Mouse (Mus musculus) heart, postnatal 0 days (tissue): ENCODE results near the gene Sult5a1. TPM values are rescaled to one million over a fixed set of nuclear protein-coding genes. Genes with fewer than 3 reads are reported as not detected.
"Not testable (repeated sequence)": the region's sequence is repeated elsewhere in the genome, so short reads cannot be mapped to it uniquely, and the experiment has no call there.

Source experiments
- ATAC-seq: fragments of 200-750 bp; cut with Nextera tagmentation; 2 replicates; pipeline ENCODE4 v1.8.0; 2017; ENCODE audit warnings: low read depth, moderate number of reproducible peaks, moderate library complexity; ENCODE audit not compliant: insufficient read depth
- DNase-seq: peaks from one replicate; pipeline ENCODE4 v3.0.0-alpha.2; 2016; ENCODE audit warnings: low spot score
- H3K27ac ChIP-seq: fragments of 300-500 bp; sonication (generic); 2 replicates; pipeline ENCODE4 v1.5.1; 2014; ENCODE audit warnings: low read depth, mild to moderate bottlenecking
- H3K27me3 ChIP-seq: fragments of 300-500 bp; sonication (generic); 2 replicates; pipeline ENCODE4 v1.6.1; 2014; ENCODE audit warnings: low read length, mixed read lengths; ENCODE audit not compliant: control insufficient read depth, insufficient read depth
- H3K36me3 ChIP-seq: fragments of 300-500 bp; sonication (generic); replicated peaks from 2 replicates; pipeline ENCODE4 v1.6.1; 2014; ENCODE audit warnings: low read length, mixed read lengths; ENCODE audit not compliant: control insufficient read depth, insufficient read depth
- H3K4me1 ChIP-seq: fragments of 300-500 bp; sonication (generic); 2 replicates; pipeline ENCODE4 v1.6.1; 2014; ENCODE audit warnings: antibody characterized with exemption; ENCODE audit not compliant: control insufficient read depth, insufficient read depth
- H3K4me2 ChIP-seq: fragments of 300-500 bp; sonication (generic); 2 replicates; pipeline ENCODE4 v1.6.1; 2014; ENCODE audit warnings: low read depth, mild to moderate bottlenecking, low read length, moderate library complexity
- H3K4me3 ChIP-seq: fragments of 300-500 bp; sonication (generic); 2 replicates; pipeline ENCODE4 v1.5.1; 2014; ENCODE audit warnings: low read depth, low read length
- H3K9ac ChIP-seq: fragments of 300-500 bp; sonication (generic); replicated peaks from 2 replicates; pipeline ENCODE4 v1.6.1; 2014; ENCODE audit warnings: low read depth, low read length, mixed read lengths
- H3K9me3 ChIP-seq: fragments of 300-500 bp; sonication (generic); replicated peaks from 2 replicates; pipeline ENCODE4 v1.6.1; 2016; ENCODE audit warnings: low read length; ENCODE audit not compliant: control insufficient read depth
- CTCF ChIP-seq: IDR thresholded peaks from 2 replicates; pipeline ENCODE4 v1.5.1; 2016; ENCODE audit warnings: antibody characterized with exemption, control low read depth, low read depth
- EP300 ChIP-seq: IDR thresholded peaks from 2 replicates; pipeline ENCODE4 v1.6.1; 2016; ENCODE audit warnings: antibody characterized with exemption, low read depth
- WGBS: fragments of 180-500 bp; shearing (Covaris S2); extraction: QIAGEN DNeasy Blood & Tissue Kit; methylation state at CpG from one replicate; pipeline ENCODE4 v1.1.7; 2014; 5-methylcytosine and 5-hydroxymethylcytosine counted together
- polyA plus RNA-seq: library from polyadenylated mRNA; unstranded; fragments of >200 nt; fragmentation: Nextera tagmentation; extraction: Ambion mirVana; gene quantifications from 2 replicates; pipeline ENCODE4 v1.2.1, GENCODE M21; 2015
- total RNA-seq: library from RNA; depleted of rRNA; stranded (reverse); fragments of >200 nt; gene quantifications from 2 replicates; pipeline ENCODE4 v1.2.3, GENCODE M21; 2014; ENCODE audit warnings: low replicate concordance

The Sult5a1 gene
- total and polyA plus RNA-seq, 2 experiments from 2014 or later: 2.0 to 3.4 TPM

DNA sequence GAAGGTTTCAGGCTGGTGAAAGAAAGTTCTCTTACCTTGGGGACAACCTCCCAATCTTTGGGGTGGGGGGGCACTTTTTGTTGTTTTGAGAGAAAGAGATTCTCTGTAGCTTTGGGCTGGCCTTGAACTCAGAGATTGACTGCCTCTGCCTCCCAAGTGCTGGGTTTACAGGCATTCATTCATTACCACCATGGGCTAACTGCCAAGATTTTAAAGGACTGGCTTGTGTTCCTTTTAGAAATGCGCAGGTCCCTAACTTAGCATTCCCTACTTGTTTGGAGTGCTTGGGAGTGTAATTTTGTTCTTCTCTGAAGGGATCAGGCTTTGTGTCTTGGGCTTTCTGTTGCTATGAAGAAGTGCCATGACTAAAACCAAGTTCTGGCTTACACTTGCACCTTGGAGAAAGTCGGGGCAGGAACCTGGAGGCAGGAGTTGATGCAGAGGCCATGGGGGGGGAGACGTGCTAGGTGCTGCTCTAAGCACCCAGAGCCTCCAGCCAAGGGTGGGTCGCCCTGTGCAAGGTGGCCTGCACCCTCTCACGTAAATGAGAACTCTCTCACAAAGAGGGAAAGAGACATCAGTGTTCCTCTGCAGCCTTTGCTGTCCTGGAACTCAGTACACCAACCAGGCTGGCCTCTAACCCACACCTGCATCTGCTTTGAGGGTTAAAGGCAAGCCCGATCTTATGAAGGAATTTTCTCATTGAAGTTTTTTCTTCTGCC lies 53.9 kb downstream of the Sult5a1 start:
- Histone ChIP-seq H3K9ac (no peak overlapping the region; the same call in 1 of the 2 replicates), H3K9me3 (no peaks in the 10 kb centered on the region)
- WGBS: 75% methylated on average over 6 of the region's 6 CpGs

DNA sequence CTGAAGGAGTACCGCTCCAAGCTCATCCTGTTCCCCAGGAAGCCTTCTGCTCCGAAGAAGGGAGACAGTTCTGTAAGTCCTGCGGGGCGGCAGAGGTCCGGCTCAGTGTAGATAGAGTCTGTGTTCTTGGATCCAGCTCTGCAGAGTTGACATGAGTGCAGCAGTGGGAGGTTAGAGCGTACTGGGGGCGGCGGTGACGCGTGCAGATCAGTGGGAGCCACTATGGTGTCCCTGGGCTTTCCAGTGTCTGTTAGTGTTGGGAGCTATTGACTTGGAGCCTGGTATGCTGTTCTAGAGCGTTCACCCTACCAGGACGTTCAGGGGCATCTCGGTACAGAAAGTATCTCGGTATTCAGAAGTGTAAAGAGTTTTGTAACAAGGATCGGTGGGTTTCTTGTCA lies 54.8 kb downstream of the Sult5a1 start:
- 11% methylated on average over 14 of the region's 15 CpGs for WGBS
- Histone ChIP-seq H3K4me2 (peak overlapping the region; percentile 90), H3K4me3 (peak overlapping the region; percentile 95), H3K4me1 (peaks cover 10% of the 10 kb centered on the region), H3K27ac (peak overlapping the region; percentile 95; the same call in 1 of the 2 replicates), H3K36me3 (peaks cover 29% of the 10 kb centered on the region), H3K27me3 (no peaks in the 10 kb centered on the region), H3K9ac (peak overlapping the region; percentile 97), H3K9me3 (no peaks in the 10 kb centered on the region)
- DNase-seq (no peak), ATAC-seq (no peak)
- TF ChIP-seq CTCF (no peak), EP300 (no peak)

More for the DNA sequence above, 53.9 kb downstream of the Sult5a1 start:
- Histone ChIP-seq H3K4me1 (peaks cover 10% of the 10 kb centered on the region), H3K4me3 (peak overlapping the region; percentile 95; the same call in 1 of the 2 replicates), H3K27ac (no peak overlapping the region), H3K36me3 (peaks cover 25% of the 10 kb centered on the region), H3K27me3 (no peaks in the 10 kb centered on the region), H3K4me2 (no peak overlapping the region)
- no peak for ATAC-seq
- no peak for TF ChIP-seq EP300
- DNase-seq: no peak

DNA sequence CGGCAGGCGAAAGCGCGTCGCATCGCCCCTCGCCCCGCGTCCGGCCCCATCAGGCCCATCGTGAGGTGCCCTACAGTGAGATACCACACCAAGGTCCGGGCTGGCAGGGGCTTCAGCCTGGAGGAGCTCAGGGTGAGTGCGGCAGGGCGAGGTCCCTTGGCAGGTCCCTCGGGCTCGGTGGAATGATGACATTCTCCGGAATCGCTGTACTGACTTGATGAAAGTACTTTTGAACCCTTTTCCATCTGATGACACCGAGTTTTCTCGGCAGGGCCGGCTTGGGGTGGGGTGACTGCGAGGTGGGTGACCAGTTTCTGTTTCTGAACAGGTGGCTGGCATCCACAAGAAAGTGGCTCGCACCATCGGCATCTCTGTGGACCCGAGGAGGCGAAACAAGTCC lies 55.3 kb downstream of the Sult5a1 start:
- H3K27me3 ChIP-seq, DNase-seq, H3K4me1 ChIP-seq, H3K9me3 ChIP-seq: not testable (repeated sequence)
- Histone ChIP-seq H3K9ac (peak overlapping the region; percentile 97), H3K4me2 (peak overlapping the region; percentile 90), H3K36me3 (peaks cover 33% of the 10 kb centered on the region), H3K4me3 (peak overlapping the region; percentile 95), H3K27ac (peak overlapping the region; percentile 95)
- 0 out of 2 replicates have a peak, but pooled peaks have one; percentile 1 for ATAC-seq
- WGBS: under 1% methylated on average over 26 of the region's 26 CpGs

DNA sequence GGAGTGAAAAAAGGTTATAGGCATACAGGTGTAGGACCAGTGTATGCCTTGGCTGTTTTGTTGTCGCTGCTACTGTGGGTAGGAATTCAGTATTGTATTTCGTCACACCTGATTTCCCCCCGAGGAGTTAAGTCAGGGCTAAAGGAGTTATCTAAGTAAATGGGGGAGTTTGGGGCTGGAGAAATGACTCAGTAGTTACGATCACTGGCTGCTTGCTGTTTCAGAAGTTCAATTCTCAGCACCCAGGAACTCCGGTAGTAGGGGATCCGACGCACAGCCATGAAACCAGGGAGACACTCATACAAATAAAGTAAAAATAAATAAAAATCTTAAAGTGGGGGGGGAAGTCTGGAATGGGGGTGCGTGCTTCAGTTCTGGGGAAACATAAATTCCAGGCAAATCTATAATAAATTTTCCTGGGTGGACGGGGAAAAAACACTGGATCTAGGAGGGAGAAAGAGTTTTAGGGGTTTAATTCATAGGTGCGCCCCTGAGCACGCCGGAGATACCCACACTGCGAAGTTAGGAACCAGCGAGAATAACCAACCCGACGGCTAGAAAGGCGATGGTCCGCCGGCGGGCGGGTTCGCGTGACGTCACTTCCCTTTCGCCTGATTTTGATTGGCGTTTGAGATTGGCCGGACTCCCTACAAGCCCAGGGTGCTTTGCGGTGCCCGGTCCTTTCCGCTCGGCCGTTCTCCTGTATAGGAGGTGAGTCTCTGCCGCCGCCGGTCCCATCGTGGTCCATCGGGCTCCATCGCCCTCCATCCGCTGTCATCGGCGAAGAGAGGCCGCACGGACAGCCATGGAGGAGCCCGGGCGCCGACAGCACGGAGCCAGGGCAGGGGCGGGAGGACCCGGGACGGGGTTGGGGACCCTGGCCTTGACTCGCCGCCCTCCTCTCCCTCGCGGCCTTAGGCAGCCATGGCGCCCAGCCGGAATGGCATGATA lies 56.1 kb downstream of the Sult5a1 start, which contains the start of gene Rpl13:
Rpl13 (plus strand) TSS at position 616 of the 951 bp plus-strand sequence.
- peak within 1 kb of the TSS; percentile 90 for H3K4me2 ChIP-seq
- peaks cover 39% of the 10 kb centered on the region for H3K36me3 ChIP-seq
- TF ChIP-seq EP300: peak; percentile 39; the same call in 1 of the 2 replicates
- no peak for TF ChIP-seq CTCF
- WGBS: 1% methylated on average over 52 of the region's 56 CpGs
- H3K27ac ChIP-seq: peak within 1 kb of the TSS; percentile 95
- ATAC-seq: peak; percentile 97
- peak within 1 kb of the TSS; percentile 97 for H3K9ac ChIP-seq
- peak; percentile 97 for DNase-seq
- no peaks in the 10 kb centered on the region for H3K9me3 ChIP-seq
- H3K27me3 ChIP-seq: no peaks in the 10 kb centered on the region
- H3K4me3 ChIP-seq: peak within 1 kb of the TSS; percentile 95
- H3K4me1 ChIP-seq: peaks cover 10% of the 10 kb centered on the region

DNA sequence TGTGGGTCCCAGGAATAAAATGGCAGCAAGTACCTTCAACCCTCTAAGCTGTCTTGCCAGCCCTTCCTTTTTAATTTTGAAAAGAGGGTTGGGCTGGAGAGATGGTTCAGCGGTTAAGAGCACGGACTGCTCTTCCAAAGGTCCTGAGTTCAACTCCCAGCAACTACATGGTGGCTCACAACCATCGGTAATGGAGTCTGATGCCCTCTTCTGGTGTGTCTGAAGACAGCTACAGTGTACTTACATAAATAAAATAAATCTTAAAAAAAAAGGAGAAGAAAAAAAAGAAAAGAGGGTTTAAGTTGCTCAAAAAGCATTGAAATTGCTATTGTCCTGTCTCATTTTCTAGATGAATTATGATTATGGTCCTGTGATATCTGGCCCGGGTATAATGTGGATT lies 56.9 kb downstream of the Sult5a1 start:
- Histone ChIP-seq H3K4me2 (peak overlapping the region; percentile 90; the same call in 1 of the 2 replicates), H3K4me3 (no peak overlapping the region), H3K27me3 (no peaks in the 10 kb centered on the region), H3K27ac (no peak overlapping the region), H3K9ac (no peak overlapping the region), H3K9me3 (no peaks in the 10 kb centered on the region), H3K36me3 (peaks cover 39% of the 10 kb centered on the region), H3K4me1 (peaks cover 10% of the 10 kb centered on the region)
- no peak for TF ChIP-seq CTCF
- TF ChIP-seq EP300: no peak
- DNase-seq: no peak
- 77% methylated on average over 4 of the region's 4 CpGs for WGBS
- ATAC-seq: no peak
